Mouse (Mus musculus) embryonic fibroblast, embryonic 13.5 days (primary cell): ENCODE measurements around the gene Cldn4.

Experiments
- CTCF ChIP-seq: IDR thresholded peaks from 2 replicates; pipeline ENCODE4 v1.5.1; 2011; ENCODE audit warnings: mild to moderate bottlenecking, control low read depth, low read length, moderate library complexity, borderline replicate concordance; ENCODE audit not compliant: insufficient read depth
- POLR2A ChIP-seq: IDR thresholded peaks from 2 replicates; pipeline ENCODE4 v1.6.1; 2011; ENCODE audit warnings: low read depth, mild to moderate bottlenecking, control low read depth, low read length, moderate library complexity

DNA sequence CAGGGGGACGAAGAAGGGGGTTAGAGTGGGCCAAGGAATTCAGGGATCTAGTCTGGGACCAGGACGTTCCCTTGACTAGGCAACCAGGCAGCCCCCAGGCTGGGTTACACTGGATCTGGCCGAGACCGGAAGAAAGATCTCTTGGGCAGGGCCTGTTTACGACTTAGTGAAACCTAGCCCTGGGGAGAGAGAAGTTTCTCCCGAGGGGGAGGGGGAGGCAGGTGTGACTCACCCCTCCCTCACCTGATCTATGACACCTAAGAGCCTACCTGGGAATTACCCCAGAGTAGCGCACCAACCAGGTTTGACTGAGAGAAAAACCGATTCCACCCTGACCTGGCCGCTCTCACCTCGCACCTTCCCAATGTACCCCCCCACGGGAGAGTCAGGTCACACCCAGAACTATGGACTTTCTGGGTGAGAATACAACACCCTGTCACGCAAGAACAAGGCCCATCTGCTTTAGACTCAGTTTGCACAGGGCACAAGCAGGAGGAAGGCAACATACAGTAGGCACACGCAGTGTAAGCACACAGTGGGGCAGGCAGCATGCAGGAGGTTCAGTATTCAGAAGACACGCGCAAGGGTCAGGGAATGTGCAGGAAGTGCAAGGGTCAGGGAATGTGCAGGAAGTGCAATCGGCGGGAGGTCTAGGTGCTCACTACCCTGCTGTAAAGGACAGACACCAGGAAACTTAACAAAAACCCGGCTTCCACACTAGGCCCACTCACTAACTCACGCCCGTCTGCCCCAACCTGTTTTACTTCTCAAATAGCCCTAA is 20.6 kb upstream of the Cldn4 start:
- TF ChIP-seq CTCF (no peak), POLR2A (no peak)
